Mouse (Mus musculus): Measurements from ENCODE around the gene Cradd. TPM values are rescaled to one million over a fixed set of nuclear protein-coding genes. Genes with fewer than 3 reads are reported as not detected.

Cradd gene
- polyA plus RNA-seq, 1 experiment, result 9.5 TPM

DNA sequence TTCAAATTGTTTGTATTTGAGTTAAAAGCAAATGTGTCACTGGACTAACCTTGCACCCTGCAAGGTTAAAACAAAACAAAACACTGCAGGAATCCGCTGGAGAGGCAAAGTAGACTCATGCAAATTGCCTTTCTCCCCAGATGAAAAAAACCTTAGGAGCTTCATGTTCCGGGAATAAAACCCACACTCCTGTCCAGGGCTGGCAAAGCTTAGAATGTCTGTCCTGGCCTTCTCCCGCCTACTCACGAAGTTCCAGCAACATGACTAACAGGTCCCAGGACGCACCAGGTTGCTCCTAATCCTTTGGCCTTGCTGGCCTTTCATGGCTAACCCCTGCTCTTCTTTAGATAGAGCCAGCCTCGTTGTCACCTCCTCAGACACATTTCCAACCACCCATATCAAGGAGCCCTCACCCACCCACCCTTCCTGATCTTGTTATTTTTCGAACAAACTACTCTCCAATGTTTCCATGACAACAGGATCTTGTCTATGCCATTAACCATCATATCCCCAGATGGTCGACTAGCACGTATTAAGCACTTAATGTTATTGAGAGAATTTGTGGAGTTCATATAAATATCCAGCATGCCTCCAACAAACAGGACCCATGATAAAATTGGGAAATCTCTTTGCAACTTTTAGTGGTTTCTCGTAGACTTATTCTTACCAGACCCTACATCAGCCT, 65.3 kb downstream of the Cradd start:
- TF ChIP-seq MYOG (IDR thresholded peaks at IDR 0.05; ENCODE audit: control insufficient read depth in 1 of 3, insufficient read depth in 1 of 3, insufficient read length in 2 of 3, low read depth in 2 of 3) (no peak), CEBPB (IDR thresholded peaks at IDR 0.05; ENCODE audit: insufficient read depth, poor library complexity, severe bottlenecking) (no peak), POLR2A (IDR thresholded peaks at IDR 0.05; ENCODE audit: insufficient read length, low read depth) (no peak), POLR2AphosphoS2 (IDR thresholded peaks at IDR 0.05; ENCODE audit: insufficient read length, low read depth) (no peak), REST (IDR thresholded peaks at IDR 0.05; ENCODE audit: insufficient read depth, insufficient read length) (no peak), USF1 (IDR thresholded peaks at IDR 0.05; ENCODE audit: low read depth) (no peak), E2F4 (IDR thresholded peaks at IDR 0.05; ENCODE audit: insufficient read depth) (no peak), TCF12 (IDR thresholded peaks at IDR 0.05; ENCODE audit: insufficient read depth, poor library complexity, severe bottlenecking) (no peak), MAX (IDR thresholded peaks at IDR 0.05; ENCODE audit: low read depth) (no peak)
- peak overlapping the region; percentile 27 for H3K4me2 ChIP-seq (ENCODE audit: low read depth)
- no peaks in the 10 kb centered on the region for H3K79me2 ChIP-seq (ENCODE audit: control insufficient read depth, insufficient read depth)
- no peaks in the 10 kb centered on the region for H3K27me3 ChIP-seq (ENCODE audit: control insufficient read depth, insufficient read depth, insufficient read length)
- no peak overlapping the region for H3K4me3 ChIP-seq
- no peak overlapping the region for H3ac ChIP-seq (ENCODE audit: control insufficient read depth, insufficient read length)
- H3K36me3 ChIP-seq (ENCODE audit: control insufficient read depth, insufficient read depth), result no peaks in the 10 kb centered on the region

DNA sequence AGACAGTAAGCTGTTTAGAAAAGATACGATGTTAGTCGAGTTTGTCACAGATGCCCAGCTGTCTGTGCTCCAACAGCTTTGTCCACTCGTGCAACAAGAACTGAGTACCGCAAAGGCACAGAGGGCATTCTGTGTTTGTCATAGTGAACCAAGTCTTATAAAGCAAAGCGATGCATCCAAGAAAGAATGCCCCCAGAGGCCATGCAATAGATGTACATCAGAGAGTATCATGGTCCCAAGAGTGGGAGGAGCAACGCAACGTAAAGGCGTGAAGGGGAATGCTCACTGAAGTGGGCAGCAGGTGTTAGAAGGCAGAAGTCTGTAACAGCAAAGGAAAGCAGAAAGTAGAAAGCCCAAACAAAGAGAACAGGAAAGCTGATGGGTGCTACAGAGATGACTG, 66.0 kb downstream of the Cradd start:
- H3K4me3 ChIP-seq, result no peak overlapping the region
- no peaks in the 10 kb centered on the region for H3K27me3 ChIP-seq (ENCODE audit: control insufficient read depth, insufficient read depth, insufficient read length)
- H3K79me2 ChIP-seq (ENCODE audit: control insufficient read depth, insufficient read depth), result no peaks in the 10 kb centered on the region
- peak overlapping the region; percentile 27 for H3K4me2 ChIP-seq (ENCODE audit: low read depth)
- no peaks in the 10 kb centered on the region for H3K36me3 ChIP-seq (ENCODE audit: control insufficient read depth, insufficient read depth)
- TF ChIP-seq MAX (IDR thresholded peaks at IDR 0.05; ENCODE audit: low read depth), result no peak
- no peak for TF ChIP-seq MYOD1 (IDR thresholded peaks at IDR 0.05; ENCODE audit: control insufficient read depth in 1 of 3, insufficient read length in 2 of 3, low read depth in 2 of 3)
- no peak for TF ChIP-seq E2F4 (IDR thresholded peaks at IDR 0.05; ENCODE audit: insufficient read depth)
- no peak for TF ChIP-seq USF1 (IDR thresholded peaks at IDR 0.05; ENCODE audit: low read depth)
- no peak for TF ChIP-seq CEBPB (IDR thresholded peaks at IDR 0.05; ENCODE audit: insufficient read depth, poor library complexity, severe bottlenecking)
- no peak for TF ChIP-seq POLR2AphosphoS2 (IDR thresholded peaks at IDR 0.05; ENCODE audit: insufficient read length, low read depth)
- TF ChIP-seq MYOG (IDR thresholded peaks at IDR 0.05; ENCODE audit: control insufficient read depth in 1 of 3, insufficient read depth in 1 of 3, insufficient read length in 2 of 3, low read depth in 2 of 3), result no peak
- no peak for TF ChIP-seq TCF12 (IDR thresholded peaks at IDR 0.05; ENCODE audit: insufficient read depth, poor library complexity, severe bottlenecking)
- no peak for TF ChIP-seq SRF (IDR thresholded peaks at IDR 0.05; ENCODE audit: control insufficient read depth, insufficient read length, low read depth)
- TF ChIP-seq TCF3 (IDR thresholded peaks at IDR 0.05; ENCODE audit: insufficient read length, low read depth), result no peak
- no peak overlapping the region for H3ac ChIP-seq (ENCODE audit: control insufficient read depth, insufficient read length)

DNA sequence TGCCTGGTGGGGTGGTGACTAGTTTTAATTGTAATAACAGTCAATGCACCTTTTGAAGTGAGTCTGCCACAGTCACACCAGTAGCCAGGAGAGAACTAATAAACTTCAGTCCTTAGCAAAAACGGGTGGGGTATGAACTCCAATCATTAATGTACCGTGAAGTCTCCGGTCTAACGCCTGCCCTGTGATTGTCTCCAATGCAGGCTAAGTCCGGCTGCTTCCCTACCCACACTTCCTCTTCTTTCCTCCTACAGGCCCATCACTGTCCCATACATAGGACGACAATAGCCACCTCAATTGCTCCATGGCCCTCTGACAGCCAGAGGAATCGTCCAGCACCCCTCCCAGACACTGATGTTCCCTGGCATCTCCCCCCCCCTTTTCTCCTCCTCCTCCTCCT, 67.8 kb downstream of the Cradd start:
- H3K4me3 ChIP-seq, result no peak overlapping the region
- no peak for TF ChIP-seq POLR2AphosphoS2 (IDR thresholded peaks at IDR 0.05; ENCODE audit: insufficient read length, low read depth)
- TF ChIP-seq POLR2A (IDR thresholded peaks at IDR 0.05; ENCODE audit: insufficient read length, low read depth), result no peak
- no peak for TF ChIP-seq MYOG (IDR thresholded peaks at IDR 0.05; ENCODE audit: control insufficient read depth in 1 of 3, insufficient read depth in 1 of 3, insufficient read length in 2 of 3, low read depth in 2 of 3)
- TF ChIP-seq MAX (IDR thresholded peaks at IDR 0.05; ENCODE audit: low read depth), result no peak
- TF ChIP-seq CEBPB (IDR thresholded peaks at IDR 0.05; ENCODE audit: insufficient read depth, poor library complexity, severe bottlenecking), result no peak
- no peak for TF ChIP-seq E2F4 (IDR thresholded peaks at IDR 0.05; ENCODE audit: insufficient read depth)
- TF ChIP-seq REST (IDR thresholded peaks at IDR 0.05; ENCODE audit: insufficient read depth, insufficient read length), result no peak
- no peak for TF ChIP-seq TCF3 (IDR thresholded peaks at IDR 0.05; ENCODE audit: insufficient read length, low read depth)
- no peak for TF ChIP-seq SRF (IDR thresholded peaks at IDR 0.05; ENCODE audit: control insufficient read depth, insufficient read length, low read depth)
- no peak for TF ChIP-seq TCF12 (IDR thresholded peaks at IDR 0.05; ENCODE audit: insufficient read depth, poor library complexity, severe bottlenecking)
- no peak for TF ChIP-seq USF1 (IDR thresholded peaks at IDR 0.05; ENCODE audit: low read depth)
- TF ChIP-seq MYOD1 (IDR thresholded peaks at IDR 0.05; ENCODE audit: control insufficient read depth in 1 of 3, insufficient read length in 2 of 3, low read depth in 2 of 3), result no peak
- no peaks in the 10 kb centered on the region for H3K79me2 ChIP-seq (ENCODE audit: control insufficient read depth, insufficient read depth)
- H3K4me2 ChIP-seq (ENCODE audit: low read depth), result no peak overlapping the region
- no peaks in the 10 kb centered on the region for H3K36me3 ChIP-seq (ENCODE audit: control insufficient read depth, insufficient read depth)
- H3ac ChIP-seq (ENCODE audit: control insufficient read depth, insufficient read length), result no peak overlapping the region
- no peaks in the 10 kb centered on the region for H3K27me3 ChIP-seq (ENCODE audit: control insufficient read depth, insufficient read depth, insufficient read length)

DNA sequence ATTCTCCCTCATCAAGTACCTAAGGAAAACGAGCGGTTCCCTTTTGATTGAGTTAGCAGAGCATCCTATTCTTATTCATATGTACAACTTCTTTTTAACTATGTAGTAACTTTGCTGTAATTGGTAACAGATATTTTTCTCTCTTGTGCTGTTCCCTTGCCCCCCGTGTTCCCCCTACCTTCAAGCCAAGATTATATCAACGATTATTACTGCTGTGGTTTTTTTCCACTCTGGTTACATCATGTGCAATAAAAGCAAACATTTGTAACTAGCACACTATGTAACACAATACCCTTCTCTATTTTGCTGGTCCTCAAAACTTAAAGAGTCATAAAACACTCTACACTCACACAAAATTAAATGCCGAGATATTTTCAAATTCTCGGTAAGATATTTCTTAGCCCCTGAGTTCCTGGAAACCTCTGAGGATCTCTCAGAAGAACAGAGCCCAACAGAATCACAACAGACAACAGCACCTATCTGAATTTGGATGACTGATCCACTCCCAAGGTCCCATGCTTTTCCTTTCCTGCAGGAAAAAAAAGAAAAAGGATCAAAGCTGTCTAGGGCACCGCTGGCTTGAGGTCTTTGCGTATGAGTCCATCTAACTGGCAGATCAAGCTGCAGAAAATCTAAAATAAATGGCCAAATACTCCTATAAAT, 68.8 kb downstream of the Cradd start:
- Histone ChIP-seq H3K4me3 (no peak overlapping the region), H3K36me3 (ENCODE audit: control insufficient read depth, insufficient read depth) (no peaks in the 10 kb centered on the region), H3ac (ENCODE audit: control insufficient read depth, insufficient read length) (no peak overlapping the region), H3K79me2 (ENCODE audit: control insufficient read depth, insufficient read depth) (no peaks in the 10 kb centered on the region), H3K27me3 (ENCODE audit: control insufficient read depth, insufficient read depth, insufficient read length) (no peaks in the 10 kb centered on the region), H3K4me2 (ENCODE audit: low read depth) (peak overlapping the region; percentile 43)
- no peak for TF ChIP-seq TCF12 (IDR thresholded peaks at IDR 0.05; ENCODE audit: insufficient read depth, poor library complexity, severe bottlenecking)
- 0 out of 2 replicates have a peak, but pooled peaks have one; percentile 36 for TF ChIP-seq CEBPB (IDR thresholded peaks at IDR 0.05; ENCODE audit: insufficient read depth, poor library complexity, severe bottlenecking)
